Mouse (Mus musculus) lung, embryonic 14.5 days (tissue): ENCODE data around the gene Hoxc4. TPM values are rescaled to one million over a fixed set of nuclear protein-coding genes. Genes with fewer than 3 reads are reported as not detected.

Experiments
- ATAC-seq: fragments of 200-750 bp; cut with Nextera tagmentation; 2 replicates; pipeline ENCODE4 v1.8.0; 2017; ENCODE audit warnings: mild to moderate bottlenecking, moderate TSS enrichment, moderate library complexity; ENCODE audit not compliant: insufficient read depth
- DNase-seq: peaks from one replicate; pipeline ENCODE4 v3.0.0-alpha.2; 2015
- H3K27ac ChIP-seq: fragments of 300-500 bp; sonication (generic); 2 replicates; pipeline ENCODE4 v1.5.1; 2014; ENCODE audit warnings: low read depth, mild to moderate bottlenecking, moderate library complexity
- H3K27me3 ChIP-seq: fragments of 300-500 bp; sonication (generic); 2 replicates; pipeline ENCODE4 v1.6.1; 2014; ENCODE audit warnings: low read length, control low read depth; ENCODE audit not compliant: insufficient read depth
- H3K36me3 ChIP-seq: fragments of 300-500 bp; sonication (generic); 2 replicates; pipeline ENCODE4 v1.6.1; 2014; ENCODE audit warnings: control low read depth; ENCODE audit not compliant: insufficient read depth
- H3K4me1 ChIP-seq: fragments of 300-500 bp; sonication (generic); 2 replicates; pipeline ENCODE4 v1.6.1; 2014; ENCODE audit warnings: antibody characterized with exemption, control low read depth; ENCODE audit not compliant: insufficient read depth
- H3K4me2 ChIP-seq: fragments of 300-500 bp; sonication (generic); 2 replicates; pipeline ENCODE4 v1.6.1; 2014; ENCODE audit warnings: mild to moderate bottlenecking
- H3K4me3 ChIP-seq: fragments of 300-500 bp; sonication (generic); 2 replicates; pipeline ENCODE4 v1.5.1; 2014; ENCODE audit warnings: low read depth, low read length
- H3K9ac ChIP-seq: fragments of 300-500 bp; sonication (generic); 2 replicates; pipeline ENCODE4 v1.6.1; 2014
- H3K9me3 ChIP-seq: fragments of 300-500 bp; sonication (generic); 2 replicates; pipeline ENCODE4 v1.6.1; 2016; ENCODE audit warnings: low read depth, low read length, control low read depth
- CTCF ChIP-seq: IDR thresholded peaks from 2 replicates; pipeline ENCODE4 v1.5.1; 2016; ENCODE audit warnings: antibody characterized with exemption, low read depth
- WGBS: fragments of 180-500 bp; shearing (Covaris S2); extraction: QIAGEN DNeasy Blood & Tissue Kit; methylation state at CpG from one replicate; pipeline ENCODE4 v1.1.7; 2014; 5-methylcytosine and 5-hydroxymethylcytosine counted together
- polyA plus RNA-seq: library from polyadenylated mRNA; unstranded; fragments of >200 nt; fragmentation: Nextera tagmentation; extraction: Ambion mirVana; gene quantifications from 2 replicates; pipeline ENCODE4 v1.2.1, GENCODE M21; 2014

The Hoxc4 gene
- polyA plus RNA-seq, 1 experiment from 2014 or later, result 2.1 TPM

DNA sequence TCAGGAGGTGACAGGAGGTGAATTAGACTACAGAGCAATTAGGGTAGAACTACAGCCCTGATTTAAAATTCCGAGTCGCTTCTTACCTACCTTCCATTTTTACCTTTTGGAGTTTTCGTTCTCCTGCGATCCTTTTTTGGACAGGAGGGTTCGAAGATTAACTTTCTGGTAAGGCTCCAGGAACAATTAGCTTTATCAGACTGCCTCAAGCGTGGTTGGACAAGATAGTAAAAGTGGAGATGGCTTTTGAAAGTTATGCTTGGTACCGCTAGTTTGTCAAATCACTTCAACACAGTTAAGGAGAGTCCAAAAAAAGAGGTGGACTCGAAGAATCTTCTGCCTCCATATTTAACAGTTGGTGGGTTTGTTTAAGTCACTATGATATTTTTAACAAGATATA is 2.8 kb downstream of the Hoxc4 start:
- Histone ChIP-seq H3K36me3 (no peaks in the 10 kb centered on the region), H3K4me1 (no peaks in the 10 kb centered on the region), H3K4me3 (no peak overlapping the region), H3K4me2 (peak overlapping the region; percentile 25), H3K9ac (no peak overlapping the region), H3K27ac (no peak overlapping the region), H3K27me3 (peaks cover 96% of the 10 kb centered on the region), H3K9me3 (no peaks in the 10 kb centered on the region)
- no peak for TF ChIP-seq CTCF
- DNase-seq (no peak), ATAC-seq (no peak)
- WGBS, result 11% methylated on average over 8 of the region's 8 CpGs

- no peak for TF ChIP-seq CTCF
- ATAC-seq (no peak), DNase-seq (no peak)
- H3K27ac ChIP-seq, result no peak overlapping the region
- no peak overlapping the region for H3K4me2 ChIP-seq
- peaks cover 98% of the 10 kb centered on the region for H3K27me3 ChIP-seq
- WGBS, result 7% methylated on average over 2 of the region's 2 CpGs
- no peak overlapping the region for H3K4me3 ChIP-seq
- H3K9ac ChIP-seq, result no peak overlapping the region
- no peaks in the 10 kb centered on the region for H3K4me1 ChIP-seq
- no peaks in the 10 kb centered on the region for H3K36me3 ChIP-seq
- H3K9me3 ChIP-seq, result no peaks in the 10 kb centered on the region
Measured at GRCm38 (mm10) chr15:103024131-103024530, 5.4 kb downstream of the Hoxc4 start.

DNA sequence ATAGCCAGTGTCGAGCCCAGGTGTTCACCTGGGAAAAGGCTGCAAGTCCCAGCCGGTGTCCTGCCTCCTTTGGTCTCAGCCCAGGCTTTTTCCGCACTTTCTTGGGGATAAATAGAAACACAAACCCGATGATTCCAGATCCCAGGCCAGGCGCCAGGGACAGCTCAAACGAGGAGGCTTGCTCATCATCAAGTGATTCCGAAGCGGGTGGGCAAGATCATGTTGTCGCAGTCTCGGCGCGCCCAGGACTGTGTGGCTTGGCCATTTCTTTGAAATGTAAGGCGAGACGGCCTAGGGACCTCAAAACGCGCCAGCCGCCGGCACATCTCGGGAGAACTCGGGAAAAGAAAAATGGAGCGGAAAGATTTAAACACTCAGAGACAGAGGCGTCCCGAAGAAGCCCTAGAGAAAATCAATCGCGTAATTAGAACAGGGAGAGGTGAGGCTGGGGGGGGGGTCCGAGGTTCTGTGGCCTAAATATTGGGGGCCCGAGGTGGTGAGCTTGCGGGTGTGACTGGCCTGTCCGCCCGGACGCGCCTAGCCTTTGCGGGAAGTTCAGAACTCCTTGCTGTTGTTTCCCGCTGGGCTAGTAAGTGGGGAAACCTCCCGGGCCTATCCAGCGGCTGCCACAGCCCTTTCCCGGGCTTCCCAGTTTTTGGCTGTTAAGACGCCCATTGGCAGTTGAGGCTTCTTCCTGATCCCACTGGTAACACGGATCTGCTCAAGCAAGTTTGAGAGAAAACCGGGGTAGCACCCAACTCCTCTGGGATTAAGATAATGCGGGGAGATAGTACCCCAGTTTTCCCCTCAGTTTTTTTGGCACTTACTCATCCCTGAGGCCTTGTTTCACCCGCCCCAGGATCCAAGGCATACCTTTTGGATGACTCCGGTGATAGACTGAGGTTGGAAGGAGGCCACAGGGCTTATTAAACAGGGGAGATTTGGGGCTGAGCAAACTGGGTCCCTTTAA is 8.8 kb downstream of the Hoxc4 start:
- Histone ChIP-seq H3K9me3 (no peaks in the 10 kb centered on the region), H3K4me1 (no peaks in the 10 kb centered on the region), H3K27ac (no peak overlapping the region), H3K27me3 (peaks cover 96% of the 10 kb centered on the region), H3K9ac (no peak overlapping the region), H3K4me3 (peak overlapping the region; percentile 14), H3K36me3 (no peaks in the 10 kb centered on the region), H3K4me2 (peak overlapping the region; percentile 35)
- ATAC-seq (no peak), DNase-seq (no peak)
- no peak for TF ChIP-seq CTCF
- WGBS, result 8% methylated on average over 43 of the region's 43 CpGs

DNA sequence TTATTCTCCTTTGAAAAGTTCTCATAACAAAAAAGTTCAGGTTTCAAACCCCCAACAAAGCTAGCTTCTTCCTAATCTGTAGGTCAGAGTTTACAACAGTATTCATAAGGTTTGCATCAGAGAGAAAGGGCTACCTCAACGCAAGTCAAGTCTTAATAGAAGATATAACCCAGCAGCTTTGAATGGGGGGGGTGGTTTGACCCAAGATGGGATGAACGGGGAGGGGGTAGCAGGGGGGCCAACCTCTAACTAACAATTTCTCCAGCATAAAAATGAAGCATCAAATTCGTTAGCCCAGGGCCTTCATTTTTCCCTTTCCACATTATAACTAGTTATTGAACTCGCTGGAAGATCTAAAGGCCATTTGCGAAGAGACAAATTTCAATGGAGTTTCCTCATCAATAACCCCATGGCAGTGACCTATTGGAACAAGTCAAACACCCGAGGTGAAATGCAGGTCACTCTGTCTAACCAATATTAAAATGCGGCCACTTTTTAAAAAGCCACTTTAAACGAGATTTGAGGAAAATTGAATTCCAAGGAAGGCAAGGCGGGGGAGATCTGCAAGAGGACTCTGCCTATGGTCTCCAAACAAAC is 10.3 kb downstream of the Hoxc4 start:
- DNase-seq, result no peak

GRCm38 (mm10) chr15:103030142-103030541 is 11.4 kb downstream of the Hoxc4 start:
- WGBS, result 19% methylated on average over 8 of the region's 8 CpGs
- TF ChIP-seq CTCF, result no peak
- no peak for ATAC-seq
- no peak overlapping the region for H3K9ac ChIP-seq
- no peaks in the 10 kb centered on the region for H3K4me1 ChIP-seq
- H3K27me3 ChIP-seq, result peaks cover 96% of the 10 kb centered on the region
- no peaks in the 10 kb centered on the region for H3K36me3 ChIP-seq
- no peaks in the 10 kb centered on the region for H3K9me3 ChIP-seq
- H3K27ac ChIP-seq, result no peak overlapping the region
- H3K4me2 ChIP-seq, result no peak overlapping the region
- H3K4me3 ChIP-seq, result no peak overlapping the region
- DNase-seq, result no peak

More for the DNA sequence above, 10.3 kb downstream of the Hoxc4 start:
- no peak overlapping the region for H3K4me3 ChIP-seq
- 30% methylated on average over 9 of the region's 9 CpGs for WGBS
- no peak overlapping the region for H3K9ac ChIP-seq
- no peak for TF ChIP-seq CTCF
- no peak overlapping the region for H3K4me2 ChIP-seq
- no peaks in the 10 kb centered on the region for H3K36me3 ChIP-seq
- H3K4me1 ChIP-seq, result no peaks in the 10 kb centered on the region
- no peak for ATAC-seq
- H3K27ac ChIP-seq, result no peak overlapping the region
- H3K27me3 ChIP-seq, result peaks cover 96% of the 10 kb centered on the region
- H3K9me3 ChIP-seq, result no peaks in the 10 kb centered on the region

DNA sequence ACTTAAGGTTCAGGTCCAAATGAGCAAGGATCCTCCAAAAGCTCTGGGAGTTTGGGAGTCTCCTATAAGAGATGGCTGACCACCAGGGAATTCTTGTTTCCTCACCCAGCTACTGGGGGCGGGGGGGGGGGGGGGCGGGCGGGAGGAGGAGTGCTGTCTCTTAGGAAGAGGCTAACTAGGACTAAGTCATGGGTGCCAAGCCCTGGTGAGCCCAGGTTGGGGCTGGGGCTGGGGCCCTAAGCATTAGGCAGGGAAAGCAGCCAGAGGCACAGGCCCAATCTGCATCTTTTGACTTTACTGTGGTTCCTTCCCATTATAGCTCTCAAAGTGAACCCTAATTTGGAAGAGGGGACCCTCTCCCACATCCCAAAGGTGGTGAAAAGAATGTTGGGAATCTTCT is 13.4 kb downstream of the Hoxc4 start:
- DNase-seq (no peak), ATAC-seq (no peak)
- Histone ChIP-seq H3K4me2 (0 out of 2 replicates have a peak overlapping the region, but pooled peaks have one; percentile 18), H3K27me3 (peaks cover 96% of the 10 kb centered on the region), H3K9me3 (no peaks in the 10 kb centered on the region), H3K27ac (no peak overlapping the region), H3K36me3 (no peaks in the 10 kb centered on the region), H3K4me3 (no peak overlapping the region), H3K9ac (no peak overlapping the region), H3K4me1 (no peaks in the 10 kb centered on the region)
- WGBS, result no CpG with 5 or more reads among the region's 3 CpGs
- no peak for TF ChIP-seq CTCF
